Comparison of ENCODE assay signal across 30 mouse cellular contexts in the genomic region with DNA sequence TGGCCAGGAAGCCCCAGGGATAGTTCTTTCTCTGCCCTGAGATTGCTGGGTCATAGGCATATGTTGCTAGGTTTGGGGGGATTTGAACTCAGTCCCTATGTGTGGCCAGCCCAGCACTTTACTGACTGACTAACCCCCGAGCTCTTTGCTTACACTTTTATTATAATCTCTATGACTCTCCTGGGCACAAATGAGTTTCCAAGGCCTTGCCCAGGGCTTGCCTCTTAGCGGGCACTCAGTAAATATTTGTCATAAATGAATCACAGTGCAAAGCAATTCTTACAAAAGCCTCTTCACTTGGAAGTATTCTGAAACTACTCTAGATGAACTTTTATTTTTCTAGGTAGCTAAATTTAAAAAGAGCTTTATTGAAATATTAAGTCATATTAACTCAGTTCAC. TPM values are rescaled to one million over a fixed set of nuclear protein-coding genes. Genes with fewer than 3 reads are reported as not detected.
DNase-seq lines count a peak whose midpoint lies in the region; ATAC-seq and TF ChIP-seq lines count a peak whose summit lies in the region.
"Had no signal": no experiment of that assay in that cellular context is flagged by ENCODE, and none has a peak within 500 bp of the region (broad histone marks: within the 10 kb centered on the region; RNA-seq: fewer than 3 reads in every experiment).

No protein-coding gene starts in this region.

- WGBS in lung, embryonic 16.5 days: 59% methylated on average over 2 of the region's 2 CpGs
- 89% methylated on average over 2 of the region's 2 CpGs for WGBS in midbrain, embryonic 13.5 days
- 95% methylated on average over 2 of the region's 2 CpGs for WGBS in hindbrain, postnatal 0 days

- H3K4me2 ChIP-seq in lung, embryonic 16.5 days (ENCODE audit: low read depth, low read length): no peak overlapping the region
- H3K4me2 ChIP-seq in midbrain, embryonic 13.5 days (replicated peaks): no peak overlapping the region
- no peak overlapping the region for H3K4me2 ChIP-seq in hindbrain, postnatal 0 days (ENCODE audit: low read depth, low read length)
- H3K4me2 ChIP-seq: heart, embryonic 13.5 days had no signal

- no peaks in the 10 kb centered on the region for H3K9me3 ChIP-seq in lung, embryonic 16.5 days (ENCODE audit: control insufficient read depth, low read length)
- H3K9me3 ChIP-seq in midbrain, embryonic 13.5 days: no peaks in the 10 kb centered on the region
- no peaks in the 10 kb centered on the region for H3K9me3 ChIP-seq in hindbrain, postnatal 0 days (ENCODE audit: low read length)
- H3K9me3 ChIP-seq: embryonic facial prominence, embryonic 12.5 days; embryonic facial prominence, embryonic 15.5 days; G1E; heart, embryonic 13.5 days; hindbrain, embryonic 12.5 days; hindbrain, embryonic 15.5 days had no signal

- no peak for TF ChIP-seq CTCF in hindbrain, postnatal 0 days (IDR thresholded peaks at IDR 0.05; ENCODE audit: low read depth)

- H3K9ac ChIP-seq in lung, embryonic 16.5 days (ENCODE audit: low read length): no peak overlapping the region
- H3K9ac ChIP-seq in midbrain, embryonic 13.5 days (replicated peaks): no peak overlapping the region
- no peak overlapping the region for H3K9ac ChIP-seq in hindbrain, postnatal 0 days (replicated peaks; ENCODE audit: low read length)
- H3K9ac ChIP-seq: embryonic facial prominence, embryonic 12.5 days; embryonic facial prominence, embryonic 15.5 days; forebrain, postnatal 0 days; heart, embryonic 13.5 days; hindbrain, embryonic 12.5 days; hindbrain, embryonic 15.5 days had no signal

- peak; percentile 30 for DNase-seq in adrenal gland, adult 2 months
- no peak for DNase-seq in adrenal gland, postnatal 14 days
- peak; percentile 28 for DNase-seq in lung, postnatal 10 days
- DNase-seq in lung, postnatal 36 days: peak; percentile 72
- DNase-seq in hindbrain, postnatal 0 days (ENCODE audit: low spot score): no peak
- DNase-seq: adrenal gland, adult 8-10 months; B cell, adult 2 months; cerebellum, adult 11 months; cerebellum, adult 2 months; cerebellum, adult 9-11 months; cerebellum, postnatal 25 days; gastrocnemius, adult 2 months; gastrocnemius, postnatal 25 days; heart, adult 18-20 months; heart, postnatal 14 days had no signal

- no peak overlapping the region for H3K4me3 ChIP-seq in lung, embryonic 16.5 days (ENCODE audit: low read length)
- H3K4me3 ChIP-seq in midbrain, embryonic 13.5 days (replicated peaks): no peak overlapping the region
- no peak overlapping the region for H3K4me3 ChIP-seq in hindbrain, postnatal 0 days (ENCODE audit: low read length)
- H3K4me3 ChIP-seq: embryonic facial prominence, embryonic 12.5 days; embryonic facial prominence, embryonic 15.5 days; gastrocnemius, adult 2 months; heart, embryonic 13.5 days; hindbrain, embryonic 12.5 days; hindbrain, embryonic 15.5 days had no signal

- 0 out of 2 replicates have a peak, but pooled peaks have one; percentile 34 for ATAC-seq in lung, embryonic 16.5 days (ENCODE audit: low read depth)
- no peak for ATAC-seq in midbrain, embryonic 13.5 days
- ATAC-seq in hindbrain, postnatal 0 days: no peak
- ATAC-seq: forebrain, postnatal 0 days; Patski had no signal

- no peaks in the 10 kb centered on the region for H3K27me3 ChIP-seq in lung, embryonic 16.5 days (ENCODE audit: control insufficient read depth, insufficient read depth, low read depth, low read length)
- 0 out of 2 replicates have a peak, but pooled peaks cover 3% of the 10 kb centered on the region for H3K27me3 ChIP-seq in midbrain, embryonic 13.5 days
- H3K27me3 ChIP-seq in hindbrain, postnatal 0 days (ENCODE audit: insufficient read depth, low read length): no peaks in the 10 kb centered on the region
- H3K27me3 ChIP-seq: CH12.LX; embryonic facial prominence, embryonic 12.5 days; embryonic facial prominence, embryonic 15.5 days; heart, embryonic 13.5 days; hindbrain, embryonic 12.5 days had no signal

- H3K27ac ChIP-seq in lung, embryonic 16.5 days (ENCODE audit: low read length): 0 out of 2 replicates have a peak overlapping the region, but pooled peaks have one; percentile 3
- H3K27ac ChIP-seq in midbrain, embryonic 13.5 days: no peak overlapping the region
- H3K27ac ChIP-seq in hindbrain, postnatal 0 days: no peak overlapping the region
- H3K27ac ChIP-seq: embryonic facial prominence, embryonic 12.5 days; embryonic facial prominence, embryonic 15.5 days; gastrocnemius, adult 2 months; heart, embryonic 13.5 days; hindbrain, embryonic 12.5 days; hindbrain, embryonic 15.5 days had no signal

- peaks cover 5% of the 10 kb centered on the region; the same call in 1 of the 2 replicates for H3K4me1 ChIP-seq in lung, embryonic 16.5 days (replicated peaks; ENCODE audit: control insufficient read depth, insufficient read depth, low read length)
- peaks cover 11% of the 10 kb centered on the region for H3K4me1 ChIP-seq in midbrain, embryonic 13.5 days (replicated peaks)
- H3K4me1 ChIP-seq in hindbrain, postnatal 0 days (ENCODE audit: insufficient read depth, low read length): no peaks in the 10 kb centered on the region

- peaks cover 10% of the 10 kb centered on the region; the same call in 1 of the 2 replicates for H3K36me3 ChIP-seq in lung, embryonic 16.5 days (ENCODE audit: control insufficient read depth, insufficient read depth, low read length)
- no peaks in the 10 kb centered on the region for H3K36me3 ChIP-seq in midbrain, embryonic 13.5 days
- no peaks in the 10 kb centered on the region for H3K36me3 ChIP-seq in hindbrain, postnatal 0 days (ENCODE audit: insufficient read depth, low read length)
- H3K36me3 ChIP-seq: embryonic facial prominence, embryonic 12.5 days; embryonic facial prominence, embryonic 15.5 days; G1E; hindbrain, embryonic 12.5 days; hindbrain, embryonic 15.5 days had no signal

RNA-seq across cellular contexts. Expression of a gene that starts 17.8 kb away (rescaled TPM):
- total RNA-seq in adrenal gland, adult 2 months (2021): 10 to 100 TPM; 67.2 to 69.0 TPM
- 18.2 and 19.2 TPM in 2 replicates for polyA plus RNA-seq in adrenal gland, adult 2 months (2012; rRNA removed)
- 51.0 and 60.5 TPM in 2 replicates for total RNA-seq in adrenal gland, postnatal 14 days (2021)
- polyA plus RNA-seq in lung, embryonic 16.5 days (2015; fragmentation: Nextera tagmentation; extraction: Ambion mirVana): 5.3 and 6.2 TPM in 2 replicates
- 1.2 and 1.8 TPM in 2 replicates for polyA plus RNA-seq in midbrain, embryonic 13.5 days (2015; fragmentation: Nextera tagmentation; extraction: Ambion mirVana)
- 15.2 and 20.5 TPM in 2 replicates for total RNA-seq in hindbrain, postnatal 0 days (2014; rRNA removed)
- polyA plus RNA-seq in hindbrain, postnatal 0 days (2015; fragmentation: Nextera tagmentation; extraction: Ambion mirVana): 4.5 and 5.4 TPM in 2 replicates

RNA-seq across cellular contexts. Expression of a gene that starts 26.7 kb away (rescaled TPM):
- 1 to 10 TPM in 1 of 2 experiments, not detected in 1; 1.4 TPM for total RNA-seq in adrenal gland, adult 2 months (2021)
- polyA plus RNA-seq in adrenal gland, adult 2 months (2012; rRNA removed): not detected in 2 replicates
- 3.9 and 81.6 TPM in 2 replicates for total RNA-seq in adrenal gland, postnatal 14 days (2021)
- polyA plus RNA-seq in lung, embryonic 16.5 days (2015; fragmentation: Nextera tagmentation; extraction: Ambion mirVana): 0.19 and 0.91 TPM in 2 replicates
- polyA plus RNA-seq in midbrain, embryonic 13.5 days (2015; fragmentation: Nextera tagmentation; extraction: Ambion mirVana): not detected in 2 replicates
- not detected in 2 replicates for total RNA-seq in hindbrain, postnatal 0 days (2014; rRNA removed)
- polyA plus RNA-seq in hindbrain, postnatal 0 days (2015; fragmentation: Nextera tagmentation; extraction: Ambion mirVana): not detected in 2 replicates
- total RNA-seq: adrenal gland, adult 8-10 months; common myeloid progenitor, adult 5-6 weeks; forebrain, postnatal 0 days; G1E; gastrocnemius, adult 2 months; gastrocnemius, postnatal 25 days; heart, adult 18-20 months; heart, postnatal 14 days; hematopoietic stem cell, adult 5-6 weeks had no signal
- polyA plus RNA-seq: cerebellum, adult 2 months; embryonic facial prominence, embryonic 12.5 days; forebrain, embryonic 11.5 days; forebrain, embryonic 14.5 days; G1E; hindbrain, embryonic 12.5 days; hindbrain, embryonic 15.5 days; Patski had no signal

RNA-seq across cellular contexts. Expression of a gene that starts 42.2 kb away (rescaled TPM):
- total RNA-seq in adrenal gland, adult 2 months (2021): 10 to 100 TPM; 63.0 to 73.2 TPM
- polyA plus RNA-seq in adrenal gland, adult 2 months (2012; rRNA removed): 101 and 113 TPM in 2 replicates
- total RNA-seq in adrenal gland, postnatal 14 days (2021): 56.5 and 60.0 TPM in 2 replicates
- 58.6 and 60.8 TPM in 2 replicates for polyA plus RNA-seq in lung, embryonic 16.5 days (2015; fragmentation: Nextera tagmentation; extraction: Ambion mirVana)
- polyA plus RNA-seq in midbrain, embryonic 13.5 days (2015; fragmentation: Nextera tagmentation; extraction: Ambion mirVana): 54.8 and 58.2 TPM in 2 replicates
- total RNA-seq in hindbrain, postnatal 0 days (2014; rRNA removed): 54.9 and 59.1 TPM in 2 replicates
- polyA plus RNA-seq in hindbrain, postnatal 0 days (2015; fragmentation: Nextera tagmentation; extraction: Ambion mirVana): 72.6 and 80.2 TPM in 2 replicates

Comparison
In these comparisons a context has a peak if more than half of its experiments do, and no peak if none do; other contexts are left out.
1. DNase-seq: peak in adrenal gland, adult 2 months (single experiment), lung, postnatal 10 days (single experiment) and lung, postnatal 36 days (single experiment); none in adrenal gland, postnatal 14 days (single experiment) and hindbrain, postnatal 0 days (single experiment).